Mouse (Mus musculus) sigmoid colon, adult 10 weeks (tissue): ENCODE measurements around the gene Pcyt1a. TPM values are rescaled to one million over a fixed set of nuclear protein-coding genes. Genes with fewer than 3 reads are reported as not detected.

ENCODE experiments used
- polyA plus RNA-seq: library from polyadenylated mRNA; stranded (reverse); fragments of 350-450 nt; fragmentation: Illumina TruSeq; extraction: RNeasy Lipid Tissue Mini Kit (QIAGEN cat#74804); gene quantifications from one replicate; pipeline ENCODE4 v1.2.3, GENCODE M21; 2014; ENCODE audit warnings: low read depth, low replicate concordance

Gene Pcyt1a
- 36.9 TPM for polyA plus RNA-seq

GRCm38 (mm10) chr16:32430474-32431046 is at the start of gene Pcyt1a:
Gene Pcyt1a, plus strand, starts transcription at chr16:32430921.

DNA sequence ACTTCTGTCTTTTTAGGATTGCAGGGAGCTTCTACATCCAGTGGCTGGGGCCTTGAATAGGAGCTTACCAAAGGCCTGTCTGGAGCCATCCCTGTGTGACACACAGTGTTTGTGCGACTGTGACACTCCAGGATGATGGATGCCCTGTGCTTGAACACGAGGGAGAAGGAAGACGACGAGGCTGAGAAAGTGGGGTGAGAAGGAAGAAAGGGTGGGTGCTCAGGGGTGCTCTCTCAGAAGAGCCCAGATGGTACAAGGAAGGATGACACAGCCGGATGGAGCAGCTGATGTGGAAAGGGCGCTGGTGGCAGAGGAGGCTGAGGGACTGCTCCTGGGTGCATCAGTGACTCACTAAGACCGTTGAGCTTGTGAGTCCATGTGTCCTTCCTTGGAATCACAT is 30.5 kb upstream of the Pcyt1a start, which contains the start of gene Tm4sf19:
Gene Tm4sf19, plus strand, starts transcription at position 240 of the 400 bp plus-strand sequence.

GRCm38 (mm10) chr16:32419517-32420483 is 10.9 kb upstream of the Pcyt1a start, which contains the start of gene Tctex1d2:
Gene Tctex1d2, plus strand, starts transcription at chr16:32419702.

GRCm38 (mm10) chr16:32487234-32488111 is 56.8 kb downstream of the Pcyt1a start, which contains the start of gene Slc51a:
Gene Slc51a, minus strand, starts transcription at chr16:32487879.

GRCm38 (mm10) chr16:32495965-32496364 is 65.2 kb downstream of the Pcyt1a start, which contains the start of gene Zdhhc19:
Gene Zdhhc19, plus strand, starts transcription at chr16:32496265.

Other genes starting within 250 kb of the Pcyt1a start
- gene Fbxo45, start 183.8 kb upstream of the Pcyt1a start, polyA plus RNA-seq: 25.2 TPM
- gene Wdr53, start 183.7 kb upstream of the Pcyt1a start, polyA plus RNA-seq: 6.7 TPM
- gene Smco1, start 159.5 kb upstream of the Pcyt1a start, polyA plus RNA-seq: not detected
- 41.9 TPM for gene Rnf168, start 153.5 kb upstream of the Pcyt1a start, polyA plus RNA-seq
- gene Ubxn7, start 98.7 kb upstream of the Pcyt1a start, polyA plus RNA-seq: 35.7 TPM
- not detected for gene Tm4sf19, start 30.4 kb upstream of the Pcyt1a start, polyA plus RNA-seq
- 16.9 TPM for gene Tctex1d2, start 11.2 kb upstream of the Pcyt1a start, polyA plus RNA-seq
- 0.28 TPM for gene Slc51a, start 57.0 kb downstream of the Pcyt1a start, polyA plus RNA-seq
- not detected for gene Zdhhc19, start 65.3 kb downstream of the Pcyt1a start, polyA plus RNA-seq
- 417 TPM for gene Tfrc, start 178.0 kb downstream of the Pcyt1a start, polyA plus RNA-seq
- 1.5 TPM for gene Tnk2, start 213.0 kb downstream of the Pcyt1a start, polyA plus RNA-seq